Mouse (Mus musculus) mesoderm, embryonic 11.5 days (tissue): Measurements from ENCODE around the gene Ranbp2.
"Not testable (repeated sequence)": the region's sequence is repeated elsewhere in the genome, so short reads cannot be mapped to it uniquely, and the experiment has no call there.

Source experiments
- DNase-seq: peaks from one replicate; pipeline ENCODE4 v3.0.0-alpha.2; 2012; ENCODE audit warnings: low read depth, low spot score

Gene Ranbp2

GRCm38 (mm10) chr10:58496732-58497131, 50.0 kb downstream of the Ranbp2 start:
- peak; percentile 1 for DNase-seq

- peak; percentile 91 for DNase-seq
Measured at GRCm38 (mm10) chr10:58497320-58498284, 50.9 kb downstream of the Ranbp2 start, which contains the start of gene Ccdc138. Gene Ccdc138 (plus strand): TSS chr10:58497948.

- DNase-seq, result no peak
Measured at GRCm38 (mm10) chr10:58498516-58498915, 51.8 kb downstream of the Ranbp2 start.

GRCm38 (mm10) chr10:58529358-58529757, 82.6 kb downstream of the Ranbp2 start:
- no peak for DNase-seq

GRCm38 (mm10) chr10:58530896-58531790, 84.4 kb downstream of the Ranbp2 start:
- DNase-seq, result no peak

- DNase-seq, result no peak
Measured at GRCm38 (mm10) chr10:58532177-58532576, 85.5 kb downstream of the Ranbp2 start.

- not testable (repeated sequence) for DNase-seq
Measured at GRCm38 (mm10) chr10:58536276-58536675, 89.6 kb downstream of the Ranbp2 start.

- DNase-seq, result peak; percentile 22
Measured at GRCm38 (mm10) chr10:58540613-58541012, 93.9 kb downstream of the Ranbp2 start.
